ENCODE assay signal across 14 mouse cellular contexts in the genomic region with DNA sequence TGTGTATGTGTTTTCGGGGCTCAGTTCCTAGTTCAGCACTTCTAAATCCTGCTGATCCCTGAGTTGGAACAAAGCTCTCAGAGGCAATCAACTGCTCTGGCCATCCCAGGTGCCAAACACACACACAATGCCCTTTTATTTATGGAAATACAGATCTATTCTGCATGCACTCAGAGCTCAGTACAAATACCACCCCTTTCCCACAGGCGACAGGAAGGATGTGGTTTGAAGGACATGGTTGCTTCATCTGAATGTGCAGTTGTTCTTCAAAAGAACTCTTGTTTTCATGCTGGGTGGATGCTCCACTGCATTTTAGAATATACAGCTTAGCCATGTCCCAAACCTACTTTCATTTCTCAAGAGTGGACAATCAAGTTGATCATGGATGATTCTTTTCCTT.
DNase-seq lines count a peak whose midpoint lies in the region; ATAC-seq lines count a peak whose summit lies in the region.
"Had no signal": no experiment of that assay in that cellular context is flagged by ENCODE, and none has a peak within 500 bp of the region (broad histone marks: within the 10 kb centered on the region; RNA-seq: fewer than 3 reads in every experiment).

No protein-coding gene starts in this region.

- H3K27ac ChIP-seq in embryonic facial prominence, embryonic 10.5 days (replicated peaks): no peak overlapping the region
- H3K27ac ChIP-seq: heart, embryonic 15.5 days; limb, embryonic 15.5 days had no signal

- WGBS in embryonic facial prominence, embryonic 10.5 days: 72% methylated on average over 2 of the region's 2 CpGs

- H3K9me3 ChIP-seq in embryonic facial prominence, embryonic 10.5 days: no peaks in the 10 kb centered on the region
- H3K9me3 ChIP-seq: heart, embryonic 15.5 days; limb, embryonic 15.5 days had no signal

- no peaks in the 10 kb centered on the region for H3K4me1 ChIP-seq in embryonic facial prominence, embryonic 10.5 days
- H3K4me1 ChIP-seq: heart, embryonic 15.5 days; limb, embryonic 15.5 days had no signal

- H3K4me3 ChIP-seq in embryonic facial prominence, embryonic 10.5 days: no peak overlapping the region
- H3K4me3 ChIP-seq: heart, embryonic 15.5 days; limb, embryonic 15.5 days had no signal

- ATAC-seq in megakaryocyte, adult 5-6 weeks (ENCODE audit: poor library complexity, severe bottlenecking): peak; percentile 85
- ATAC-seq: intestine, postnatal 0 days had no signal

- H3K27me3 ChIP-seq in splenic B cell, adult 2 months (ENCODE audit: control insufficient read depth, insufficient read depth, low read length, poor library complexity, severe bottlenecking): no peaks in the 10 kb centered on the region
- no peaks in the 10 kb centered on the region for H3K27me3 ChIP-seq in embryonic facial prominence, embryonic 10.5 days (replicated peaks; ENCODE audit: low read depth, poor library complexity, severe bottlenecking)
- H3K27me3 ChIP-seq: heart, embryonic 15.5 days; limb, embryonic 15.5 days had no signal

- H3K36me3 ChIP-seq in splenic B cell, adult 2 months (ENCODE audit: control insufficient read depth, insufficient read depth, low read length, poor library complexity, severe bottlenecking): no peaks in the 10 kb centered on the region
- no peaks in the 10 kb centered on the region for H3K36me3 ChIP-seq in embryonic facial prominence, embryonic 10.5 days (replicated peaks)
- H3K36me3 ChIP-seq: heart, embryonic 15.5 days; limb, embryonic 15.5 days had no signal

- DNase-seq in adrenal gland, postnatal 14 days: peak; percentile 10
- DNase-seq in adrenal gland, postnatal 4 days (ENCODE audit: low spot score in 2 of 2): no peak
- peak; percentile 77 for DNase-seq in CD4-positive helper T cell, adult 2 months (ENCODE audit: low read depth, low spot score)
- peak; percentile 67 for DNase-seq in splenic B cell, adult 2 months (ENCODE audit: low read depth, low spot score)
- DNase-seq in urinary bladder, adult 2 months (ENCODE audit: low spot score): no peak
- no peak for DNase-seq in embryonic facial prominence, embryonic 10.5 days (ENCODE audit: low spot score)
- DNase-seq in layer of hippocampus, adult 11-12 months (ENCODE audit: low spot score): no peak
- DNase-seq: adrenal gland, postnatal 25 days; cerebellum, adult 11 months; layer of hippocampus, postnatal 36 days had no signal

Comparison
In these comparisons a context has a peak if more than half of its experiments do, and no peak if none do; other contexts are left out.
1. DNase-seq: peak in adrenal gland, postnatal 14 days (single experiment), CD4-positive helper T cell, adult 2 months (single experiment) and splenic B cell, adult 2 months (single experiment); none in adrenal gland, postnatal 4 days (0 of 2), urinary bladder, adult 2 months (single experiment), embryonic facial prominence, embryonic 10.5 days (single experiment) and layer of hippocampus, adult 11-12 months (single experiment).